Mouse (Mus musculus): Measurements from ENCODE around the gene Rabgap1.
"Not testable (repeated sequence)": the region's sequence is repeated elsewhere in the genome, so short reads cannot be mapped to it uniquely, and the experiment has no call there.

Rabgap1 gene

DNA sequence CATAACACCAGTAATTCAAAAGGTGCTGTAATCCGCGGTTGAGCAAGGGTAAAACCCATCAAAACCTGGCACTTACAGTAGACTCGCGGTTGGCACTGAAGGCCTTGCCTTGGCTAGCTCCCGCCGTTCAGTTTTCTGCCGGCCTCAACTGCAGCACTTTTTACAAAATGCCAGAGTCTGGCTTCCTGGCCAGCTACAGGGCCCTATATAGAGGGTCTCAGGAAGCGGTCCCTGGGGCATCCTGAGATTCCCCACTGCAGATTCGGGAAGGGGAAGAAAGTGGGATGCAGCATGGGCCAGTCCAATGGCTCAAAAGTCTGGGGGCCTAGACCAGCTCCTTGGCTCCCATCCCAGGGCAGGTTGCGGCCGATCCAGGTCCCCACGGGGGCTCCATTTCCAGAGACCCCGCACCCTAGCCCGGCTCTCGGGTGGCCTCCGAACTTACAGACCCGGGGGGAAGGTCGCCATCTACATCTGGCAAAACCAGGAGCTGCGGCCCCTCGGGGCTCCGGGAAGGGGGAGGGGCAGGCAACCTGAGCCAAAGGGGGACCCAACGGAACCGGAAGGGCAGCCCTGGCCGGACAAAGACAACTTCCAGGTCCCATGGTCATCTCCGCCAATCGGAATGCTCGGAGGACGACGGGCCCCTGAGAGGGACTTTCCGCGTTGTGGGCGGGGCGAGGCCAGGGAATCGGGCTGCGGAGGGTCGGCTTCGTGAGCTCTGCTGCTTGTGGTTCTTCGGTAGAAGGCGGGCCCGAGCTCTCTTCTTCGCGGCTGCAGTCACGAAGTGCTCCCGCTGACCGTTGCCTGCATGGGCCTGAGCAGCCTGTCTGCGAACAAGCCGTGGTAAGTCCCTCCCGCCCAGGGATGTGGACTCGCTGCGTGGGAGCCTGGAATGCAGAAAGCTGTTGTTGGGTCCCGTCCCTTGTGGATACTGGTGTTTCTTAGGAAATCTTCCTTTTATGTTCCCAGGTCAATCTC lies at the start of gene Rabgap1, which contains the start of the genes Zbtb26 and Zbtb6:
TSS of gene Rabgap1 (plus strand) at position 669 of the 981 bp plus-strand sequence.
TSS of gene Zbtb26 (minus strand) at position 525 of the 981 bp plus-strand sequence.
TSS of gene Zbtb6 (minus strand) at position 561 of the 981 bp plus-strand sequence.
- peak; percentile 85 to 90 for DNase-seq

DNA sequence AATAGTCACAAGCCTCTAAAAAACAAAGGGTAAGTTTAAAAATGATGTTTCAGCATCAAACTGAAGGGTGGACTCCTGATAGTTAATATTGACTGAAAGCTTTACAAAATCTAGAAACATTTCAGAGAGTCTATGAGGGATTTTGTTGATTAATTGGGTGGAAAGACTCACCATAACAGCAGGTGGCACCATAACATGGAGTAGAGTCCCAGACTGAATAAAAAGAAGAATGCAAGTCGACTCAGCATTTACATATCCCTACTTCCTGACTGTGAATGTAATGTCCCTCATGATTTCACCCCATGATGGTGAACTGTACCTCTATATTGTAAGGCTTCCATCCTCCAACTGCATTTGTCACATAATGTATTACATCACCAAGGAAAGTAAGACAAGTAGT lies 47.5 kb upstream of the Rabgap1 start:
- DNase-seq: no peak

DNA sequence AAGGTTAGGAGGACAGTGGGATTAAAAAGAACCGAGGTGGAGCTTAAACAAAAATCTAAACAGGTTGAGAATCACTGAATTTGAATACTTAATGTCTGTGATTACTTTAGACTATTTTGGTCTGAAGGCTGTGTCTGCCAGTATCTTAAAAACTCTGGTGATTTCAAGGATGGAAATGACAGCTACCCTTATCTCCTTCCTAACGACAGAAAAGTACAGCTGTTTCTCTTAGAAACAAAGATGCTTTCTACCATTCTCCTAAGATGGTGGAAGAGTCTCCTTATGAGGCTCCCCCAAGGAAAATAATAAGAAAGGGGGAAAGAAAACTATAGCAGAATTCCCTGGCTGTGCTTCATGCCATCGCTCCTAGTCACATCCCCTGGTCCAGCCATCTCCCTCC lies 21.2 kb upstream of the Rabgap1 start:
- DNase-seq: no peak

GRCm38 (mm10) chr2:37422306-37423304 lies 20.5 kb upstream of the Rabgap1 start, which contains the start of gene Rc3h2:
Gene Rc3h2, minus strand, starts transcription at chr2:37422903.
- peak; percentile 88 to 94 for DNase-seq

DNA sequence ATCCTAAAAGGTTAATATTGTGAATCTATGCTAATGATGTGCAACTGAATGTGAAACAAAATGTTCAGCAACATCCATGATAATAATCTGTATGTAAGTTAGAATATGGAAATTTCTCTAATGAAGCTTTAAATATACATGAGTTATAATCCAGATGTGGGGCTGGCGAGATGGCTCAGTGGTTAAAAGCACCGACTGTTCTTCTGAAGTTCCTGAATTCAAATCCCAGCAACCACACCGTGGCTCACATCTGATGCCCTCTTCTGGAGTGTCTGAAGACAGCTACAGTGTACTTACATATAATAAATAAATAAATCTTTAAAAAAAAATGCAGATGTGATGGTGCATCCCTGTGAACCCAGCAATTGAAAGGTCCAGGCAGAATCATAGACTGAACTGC lies 19.4 kb upstream of the Rabgap1 start:
- DNase-seq: no peak

DNA sequence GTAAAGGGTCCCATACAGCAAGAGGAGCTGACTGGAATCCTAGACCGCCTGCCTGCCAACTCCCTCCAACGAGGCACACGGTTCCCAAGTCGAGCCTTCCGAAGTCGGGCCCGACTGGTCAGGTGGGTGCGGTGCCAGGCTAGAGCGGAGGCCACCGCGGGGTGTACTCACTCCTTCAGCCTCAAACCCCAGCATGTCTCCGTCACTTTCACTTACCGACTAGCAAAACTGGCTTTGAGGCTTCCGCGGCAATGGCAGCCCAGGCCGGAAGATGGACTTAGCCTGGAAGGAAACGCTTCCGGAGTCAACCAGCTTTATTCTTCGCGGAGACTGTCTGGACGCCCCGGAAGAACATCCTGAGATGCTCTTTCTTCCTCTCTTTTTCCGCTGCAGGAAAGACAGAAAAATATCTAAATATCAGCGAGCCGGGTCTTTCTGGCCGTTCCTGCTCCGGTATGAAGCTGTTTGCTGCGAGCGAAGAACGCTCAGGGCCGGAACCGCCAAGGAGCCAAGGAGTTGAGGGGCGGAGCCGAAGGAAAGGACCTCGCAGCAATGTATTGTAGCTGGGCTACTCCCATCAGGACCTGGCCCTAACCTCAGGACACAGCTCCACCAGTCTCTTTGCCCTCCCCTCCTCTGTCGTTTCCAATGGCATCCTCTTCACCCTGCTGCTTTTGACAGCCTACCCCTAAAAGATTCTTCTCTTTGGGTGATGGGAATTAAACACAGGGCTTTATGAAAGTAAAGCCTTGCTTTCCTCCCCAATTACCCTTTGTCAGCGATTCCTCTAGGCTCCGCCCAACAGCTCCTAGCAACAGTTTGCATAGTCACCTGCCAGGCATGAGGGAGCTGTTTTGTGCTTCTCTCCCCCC lies 12.2 kb upstream of the Rabgap1 start:
- DNase-seq: peak; percentile 62 to 79

- no peak for DNase-seq
Observed at GRCm38 (mm10) chr2:37431609-37432008, 11.5 kb upstream of the Rabgap1 start.

DNA sequence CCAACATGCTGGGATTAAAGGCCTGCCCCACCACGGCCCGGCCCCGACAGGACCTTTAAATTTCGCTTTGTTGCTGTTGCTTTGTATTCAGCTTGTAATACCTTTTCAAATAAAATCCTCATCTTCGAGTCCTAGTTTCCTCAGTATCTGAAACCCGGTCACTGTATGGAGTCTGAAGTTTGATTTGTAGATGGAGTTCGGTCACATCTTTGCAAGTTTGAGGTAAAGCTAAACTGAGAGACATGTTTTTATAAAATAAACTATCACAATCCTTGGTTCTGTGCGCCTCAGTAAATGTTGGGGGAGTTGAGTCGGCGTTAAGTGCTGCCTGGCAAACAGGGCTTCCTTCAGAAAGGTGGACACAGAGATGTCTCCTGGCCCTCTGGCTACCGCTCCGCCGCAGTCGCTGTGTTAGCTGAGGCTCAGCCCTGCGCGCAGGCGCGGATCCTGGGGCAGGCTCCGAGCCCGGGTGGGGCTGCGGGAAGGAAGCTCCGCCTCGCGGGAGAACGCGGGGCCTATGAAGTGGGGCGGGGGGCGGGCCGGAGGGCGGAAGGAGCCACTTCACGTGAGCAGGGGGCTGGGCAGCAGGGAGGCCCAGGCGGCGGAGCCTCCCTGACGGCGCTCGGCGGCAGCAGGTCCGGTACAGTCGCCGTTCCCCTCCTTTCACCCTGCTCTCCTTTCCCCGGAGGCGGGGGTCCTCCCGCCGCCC lies 8.7 kb downstream of the Rabgap1 start:
- peak; percentile 88 to 91 for DNase-seq

GRCm38 (mm10) chr2:37452376-37452760 lies 9.3 kb downstream of the Rabgap1 start:
- no peak for DNase-seq

DNA sequence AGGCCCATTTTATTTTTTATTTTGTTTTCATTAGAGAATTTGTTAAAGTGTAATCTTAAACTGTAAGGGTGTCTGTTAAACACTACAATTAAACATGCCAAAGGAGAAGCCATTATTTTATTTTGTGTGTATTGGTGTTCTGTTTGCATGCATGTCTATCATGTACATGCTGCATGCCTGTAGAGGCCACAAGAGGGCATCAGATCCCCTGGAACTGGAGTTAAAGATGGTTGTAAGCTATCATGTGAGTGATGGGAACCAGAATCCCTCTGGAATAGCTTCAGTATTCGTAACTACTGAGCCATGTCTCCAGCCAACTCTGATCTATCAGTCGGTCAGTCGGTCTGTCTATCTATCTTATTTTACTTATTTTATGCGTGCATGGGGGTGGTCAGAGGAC lies 17.6 kb downstream of the Rabgap1 start:
- DNase-seq: no peak

DNA sequence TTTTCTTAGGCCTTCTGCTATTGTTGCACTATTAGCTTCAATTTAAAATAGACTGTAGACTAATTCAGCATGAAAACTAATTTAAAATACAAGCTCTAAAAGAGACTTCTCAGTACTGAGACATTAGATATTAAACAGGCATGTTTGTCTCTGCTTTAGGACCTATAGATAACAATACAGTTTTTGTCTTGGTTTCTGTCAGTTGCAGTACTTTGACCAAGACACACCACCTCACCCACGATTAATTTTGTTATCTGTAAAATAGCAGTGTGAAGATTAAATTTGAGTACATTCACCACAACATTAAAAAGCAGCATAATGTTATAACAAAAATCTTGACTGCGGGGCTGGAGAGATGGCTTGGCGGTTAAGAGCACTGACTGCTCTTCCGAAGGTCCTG lies 23.2 kb downstream of the Rabgap1 start:
- no peak for DNase-seq

DNA sequence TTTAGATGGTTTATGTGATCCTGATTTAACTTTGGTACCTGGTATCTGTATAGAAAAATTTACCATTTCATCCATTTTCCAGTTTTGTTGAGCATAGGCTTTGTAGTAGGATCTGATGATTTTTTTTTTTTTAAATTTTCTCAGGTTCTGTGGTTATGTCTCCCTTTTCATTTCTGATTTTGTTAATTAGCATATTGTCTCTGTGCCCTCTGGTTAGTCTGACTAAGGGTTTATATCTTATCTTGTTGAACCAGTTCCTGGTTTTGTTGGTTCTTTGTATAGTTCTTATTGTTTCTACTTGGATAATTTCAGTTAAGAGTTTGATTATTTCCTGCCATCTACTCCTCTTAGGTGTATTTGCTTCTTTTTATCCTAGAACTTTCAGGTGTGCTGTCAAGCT lies 36.5 kb downstream of the Rabgap1 start:
- no peak for DNase-seq

DNA sequence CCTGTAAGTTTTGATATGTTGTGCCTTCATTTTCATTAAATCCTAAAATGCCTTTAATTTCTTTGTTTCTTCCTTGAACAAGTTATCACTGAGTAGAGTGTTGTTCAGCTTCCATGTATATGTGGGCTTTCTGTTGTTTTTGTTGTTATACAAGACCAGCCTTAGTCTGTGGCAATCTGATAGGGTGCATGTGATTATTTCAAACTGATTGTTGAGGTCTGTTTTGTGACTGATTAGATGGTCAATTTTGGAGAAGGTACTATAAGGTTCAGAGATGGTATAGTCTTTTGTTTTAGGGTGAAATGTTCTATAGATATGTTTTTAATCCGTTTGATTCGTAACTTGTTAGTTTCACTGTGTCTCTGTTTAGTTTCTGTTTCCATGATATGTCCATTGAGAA lies 37.0 kb downstream of the Rabgap1 start:
- DNase-seq: no peak

GRCm38 (mm10) chr2:37484165-37484564 lies 41.1 kb downstream of the Rabgap1 start:
- no peak for DNase-seq

- DNase-seq: no peak
Observed at GRCm38 (mm10) chr2:37485370-37485769, 42.3 kb downstream of the Rabgap1 start.

- no peak for DNase-seq
Observed at GRCm38 (mm10) chr2:37486408-37486807, 43.3 kb downstream of the Rabgap1 start.

DNA sequence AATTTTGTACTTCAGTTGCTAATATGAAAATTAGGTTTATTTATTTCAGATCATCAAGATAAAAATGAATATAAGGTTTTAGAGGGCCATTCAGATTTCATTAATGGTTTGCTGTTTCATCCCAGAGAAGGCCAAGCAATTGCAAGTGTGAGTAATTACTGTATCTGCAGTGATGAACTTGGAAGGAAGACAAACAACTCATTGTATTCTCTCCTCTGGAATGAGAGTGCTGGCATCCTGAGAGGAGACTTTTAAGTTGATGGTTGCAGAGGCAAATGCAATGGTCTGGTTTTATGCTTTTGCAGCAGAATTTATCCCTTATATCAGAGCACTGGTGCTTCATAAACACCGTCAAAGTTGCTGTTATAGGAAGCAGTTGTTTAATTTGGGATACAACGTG lies 45.9 kb downstream of the Rabgap1 start:
- DNase-seq: no peak

DNA sequence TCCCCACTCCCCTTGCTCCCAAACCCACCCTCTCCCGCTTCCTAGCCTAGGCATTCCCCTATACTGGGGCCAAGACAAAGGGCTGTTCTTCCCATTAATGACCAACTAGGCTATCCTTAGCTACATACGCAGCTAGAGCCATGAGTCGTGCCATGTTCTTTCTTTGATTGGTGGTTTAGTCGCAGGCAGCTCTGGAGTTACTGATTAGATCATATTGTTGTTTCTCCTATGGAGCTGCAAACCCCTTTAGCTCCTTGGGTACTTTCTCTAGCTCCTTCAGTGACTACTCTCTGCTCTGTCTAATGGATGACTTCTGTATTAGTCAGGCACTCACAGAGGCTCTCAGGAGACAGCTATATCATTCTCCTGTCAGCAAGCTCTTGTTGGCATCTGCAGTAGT lies 54.2 kb downstream of the Rabgap1 start:
- no peak for DNase-seq

- DNase-seq: not testable (repeated sequence)
Observed at GRCm38 (mm10) chr2:37505856-37506255, 62.8 kb downstream of the Rabgap1 start.

DNA sequence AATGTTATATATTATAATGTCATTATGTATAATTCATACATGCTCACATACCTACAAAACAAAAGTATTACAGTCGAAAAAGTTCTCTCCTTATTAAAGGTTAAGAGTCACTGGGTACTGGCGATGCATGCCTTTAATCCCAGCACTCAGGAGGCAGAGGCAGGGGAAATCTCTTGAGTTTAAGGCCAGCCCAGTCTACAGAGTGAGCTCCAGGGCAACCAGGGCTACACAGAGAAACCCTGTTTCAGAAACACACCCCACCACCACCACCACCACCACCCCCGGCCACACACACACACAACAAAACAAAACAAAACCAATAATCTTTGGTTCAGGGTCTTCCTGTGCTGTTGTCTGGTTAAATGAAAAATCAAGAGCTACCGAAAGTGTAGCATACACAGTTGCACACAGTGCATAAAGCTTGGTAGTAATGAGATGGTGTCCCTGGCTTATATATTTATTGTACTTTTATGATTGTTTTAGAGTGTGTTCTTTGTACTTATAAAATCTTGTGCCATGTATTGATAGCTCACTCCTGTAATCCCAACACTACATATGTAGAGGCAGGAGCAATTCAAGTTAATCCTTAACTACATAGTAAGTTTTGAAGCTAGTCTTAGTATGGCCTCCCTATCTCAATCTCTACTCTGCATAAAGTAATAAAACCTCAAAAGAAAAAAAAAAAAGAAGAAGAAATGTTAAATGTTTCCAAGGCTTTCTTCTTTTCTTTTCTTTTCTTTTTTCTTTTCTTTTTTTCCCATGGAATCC lies 68.2 kb downstream of the Rabgap1 start:
- DNase-seq: no peak

Measured in thymus, adult 18-20 months (tissue).